Mouse (Mus musculus) lung, postnatal 0 days (tissue): Measurements from ENCODE around the gene Slc2a3. TPM values are rescaled to one million over a fixed set of nuclear protein-coding genes. Genes with fewer than 3 reads are reported as not detected.

Source experiments
- ATAC-seq: fragments of 200-750 bp; cut with Nextera tagmentation; 2 replicates; pipeline ENCODE4 v1.8.0; 2017; ENCODE audit warnings: moderate library complexity
- DNase-seq: peaks from one replicate; pipeline ENCODE4 v3.0.0-alpha.2; 2016; ENCODE audit warnings: low spot score
- H3K27ac ChIP-seq: fragments of 300-500 bp; sonication (generic); 2 replicates; pipeline ENCODE4 v1.5.1; 2014; ENCODE audit warnings: antibody characterized with exemption, mild to moderate bottlenecking, low read length, mixed read lengths
- H3K27me3 ChIP-seq: fragments of 300-500 bp; sonication (generic); replicated peaks from 2 replicates; pipeline ENCODE4 v1.6.1; 2014; ENCODE audit warnings: low read length, mixed read lengths; ENCODE audit not compliant: insufficient read depth
- H3K36me3 ChIP-seq: fragments of 300-500 bp; sonication (generic); 2 replicates; pipeline ENCODE4 v1.6.1; 2014; ENCODE audit warnings: low read length, mixed read lengths; ENCODE audit not compliant: insufficient read depth
- H3K4me1 ChIP-seq: fragments of 300-500 bp; sonication (generic); 2 replicates; pipeline ENCODE4 v1.6.1; 2014; ENCODE audit warnings: antibody characterized with exemption, low read depth, low read length, mixed read lengths; ENCODE audit not compliant: insufficient read depth
- H3K4me2 ChIP-seq: fragments of 300-500 bp; sonication (generic); replicated peaks from 2 replicates; pipeline ENCODE4 v1.6.1; 2014; ENCODE audit warnings: low read depth, mild to moderate bottlenecking, low read length, moderate library complexity, mixed read lengths
- H3K4me3 ChIP-seq: fragments of 300-500 bp; sonication (generic); 2 replicates; pipeline ENCODE4 v1.5.1; 2014; ENCODE audit warnings: low read depth, low read length
- H3K9ac ChIP-seq: fragments of 300-500 bp; sonication (generic); replicated peaks from 2 replicates; pipeline ENCODE4 v1.6.1; 2014; ENCODE audit warnings: low read depth, mild to moderate bottlenecking
- H3K9me3 ChIP-seq: fragments of 300-500 bp; sonication (generic); 2 replicates; pipeline ENCODE4 v1.6.1; 2016; ENCODE audit warnings: low read length, mixed read lengths
- CTCF ChIP-seq: IDR thresholded peaks from 2 replicates; pipeline ENCODE4 v1.5.1; 2016; ENCODE audit warnings: antibody characterized with exemption, mild to moderate bottlenecking
- EP300 ChIP-seq: IDR thresholded peaks from 2 replicates; pipeline ENCODE4 v1.6.1; 2016; ENCODE audit warnings: antibody characterized with exemption, mild to moderate bottlenecking, control low read depth
- WGBS: fragments of 180-500 bp; shearing (Covaris S2); extraction: QIAGEN DNeasy Blood & Tissue Kit; methylation state at CpG from one replicate; pipeline ENCODE4 v1.1.7; 2014; 5-methylcytosine and 5-hydroxymethylcytosine counted together
- polyA plus RNA-seq: library from polyadenylated mRNA; unstranded; fragments of >200 nt; fragmentation: Nextera tagmentation; extraction: Ambion mirVana; gene quantifications from 2 replicates; pipeline ENCODE4 v1.2.1, GENCODE M21; 2015

Slc2a3 gene
- polyA plus RNA-seq, 1 experiment from 2014 or later = 3.8 TPM

- peak; percentile 89 for ATAC-seq
- Histone ChIP-seq H3K9ac (no peak overlapping the region), H3K27ac (peak overlapping the region; percentile 32; the same call in 1 of the 2 replicates), H3K9me3 (no peaks in the 10 kb centered on the region), H3K36me3 (peaks cover 6% of the 10 kb centered on the region; the same call in 1 of the 2 replicates), H3K27me3 (no peaks in the 10 kb centered on the region), H3K4me3 (peak overlapping the region; percentile 33), H3K4me1 (peaks cover 30% of the 10 kb centered on the region), H3K4me2 (peak overlapping the region; percentile 76)
- TF ChIP-seq EP300 = no peak
- no peak for TF ChIP-seq CTCF
- peak; percentile 89 for DNase-seq
- 1% methylated on average over 25 of the region's 29 CpGs for whole genome bisulfite sequencing
These were observed 24.7 kb upstream of the Slc2a3 start for GRCm38 (mm10) chr6:122825923-122826742.

GRCm38 (mm10) chr6:122825166-122825565, 23.7 kb upstream of the Slc2a3 start:
- TF ChIP-seq CTCF = no peak

GRCm38 (mm10) chr6:122824086-122824485, 22.6 kb upstream of the Slc2a3 start:
- H3K27me3 ChIP-seq = no peaks in the 10 kb centered on the region
- no peak overlapping the region for H3K9ac ChIP-seq
- H3K9me3 ChIP-seq = no peaks in the 10 kb centered on the region
- peak overlapping the region; percentile 10; the same call in 1 of the 2 replicates for H3K27ac ChIP-seq
- H3K4me1 ChIP-seq = peaks cover 37% of the 10 kb centered on the region
- 48% methylated on average over 10 of the region's 10 CpGs for WGBS
- TF ChIP-seq EP300 (no peak), CTCF (no peak)
- no peak for ATAC-seq
- no peak overlapping the region for H3K4me2 ChIP-seq
- no peaks in the 10 kb centered on the region for H3K36me3 ChIP-seq
- DNase-seq = peak; percentile 40
- no peak overlapping the region for H3K4me3 ChIP-seq

More at GRCm38 (mm10) chr6:122825166-122825565, 23.7 kb upstream of the Slc2a3 start:
- DNase-seq (no peak), ATAC-seq (no peak)
- Histone ChIP-seq H3K36me3 (0 out of 2 replicates have a peak, but pooled peaks cover 6% of the 10 kb centered on the region), H3K9me3 (no peaks in the 10 kb centered on the region), H3K4me3 (no peak overlapping the region), H3K9ac (no peak overlapping the region), H3K4me2 (no peak overlapping the region), H3K4me1 (peaks cover 37% of the 10 kb centered on the region), H3K27me3 (no peaks in the 10 kb centered on the region), H3K27ac (no peak overlapping the region)
- 76% methylated on average over 9 of the region's 9 CpGs for WGBS

GRCm38 (mm10) chr6:122821822-122822221, 20.4 kb upstream of the Slc2a3 start:
- H3K36me3 ChIP-seq = no peaks in the 10 kb centered on the region
- H3K4me2 ChIP-seq = peak overlapping the region; percentile 92
- no peak for ATAC-seq
- H3K4me1 ChIP-seq = peaks cover 37% of the 10 kb centered on the region
- no peaks in the 10 kb centered on the region for H3K27me3 ChIP-seq
- H3K9me3 ChIP-seq = no peaks in the 10 kb centered on the region
- TF ChIP-seq CTCF (no peak), EP300 (no peak)
- no peak overlapping the region for H3K27ac ChIP-seq
- 65% methylated on average over 9 of the region's 9 CpGs for WGBS
- no peak for DNase-seq
- no peak overlapping the region for H3K9ac ChIP-seq
- H3K4me3 ChIP-seq = no peak overlapping the region

GRCm38 (mm10) chr6:122820799-122821650, 19.6 kb upstream of the Slc2a3 start:
- Histone ChIP-seq H3K4me3 (peak overlapping the region; percentile 88), H3K27ac (no peak overlapping the region), H3K27me3 (no peaks in the 10 kb centered on the region), H3K9ac (peak overlapping the region; percentile 95), H3K4me2 (peak overlapping the region; percentile 92), H3K4me1 (peaks cover 31% of the 10 kb centered on the region), H3K9me3 (no peaks in the 10 kb centered on the region), H3K36me3 (no peaks in the 10 kb centered on the region)
- TF ChIP-seq EP300 = no peak
- no peak for TF ChIP-seq CTCF
- DNase-seq = peak; percentile 11
- 34% methylated on average over 15 of the region's 15 CpGs for WGBS
- ATAC-seq = no peak
